Mouse (Mus musculus) hematopoietic multipotent progenitor cell, adult 10-12 weeks (in vitro differentiated cells): ENCODE measurements around the gene Lpin2. TPM values are rescaled to one million over a fixed set of nuclear protein-coding genes. Genes with fewer than 3 reads are reported as not detected.

Source experiments
- polyA plus RNA-seq: library from polyadenylated mRNA; stranded (reverse); fragments of >175 nt; gene quantifications from 2 replicates; pipeline ENCODE4 v1.2.3, GENCODE M21; 2012; ENCODE audit warnings: low replicate concordance

Gene Lpin2
- 8.6 and 12.3 TPM in 2 replicates for polyA plus RNA-seq

DNA sequence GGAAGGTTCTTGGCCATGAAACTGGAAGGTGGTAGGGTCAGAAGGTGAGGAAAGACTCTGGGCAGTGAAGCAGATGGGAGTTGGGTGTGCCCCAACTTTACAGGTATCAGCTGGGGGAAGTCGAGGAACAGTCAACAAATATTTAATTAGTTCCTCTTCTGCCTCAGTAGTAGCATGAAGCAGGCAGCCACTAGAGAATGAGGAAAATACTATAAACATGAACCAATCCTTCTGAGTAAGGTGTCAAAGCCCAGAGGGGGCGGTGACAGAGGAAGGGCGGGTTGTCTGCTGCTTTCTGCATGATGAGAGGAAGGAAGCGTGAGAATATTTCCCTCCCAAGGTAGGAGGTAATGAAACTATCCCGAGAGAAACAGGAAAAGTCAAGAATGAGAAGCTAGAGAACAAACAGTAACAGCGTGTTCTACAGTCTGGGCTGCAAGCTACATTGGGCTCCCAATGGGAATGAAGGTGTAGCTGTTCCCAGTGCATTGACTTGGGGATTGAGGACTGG lies at the start of gene Lpin2:
Lpin2 (plus strand) TSS at position 350 of the 511 bp plus-strand sequence.

Other genes with a start within 250 kb of the Lpin2 start
- gene Myom1, start 179.9 kb upstream of the Lpin2 start, polyA plus RNA-seq, result 0.04 and 1.3 TPM in 2 replicates
- 28.6 and 32.1 TPM in 2 replicates for gene Myl12a, start 179.7 kb upstream of the Lpin2 start, polyA plus RNA-seq
- 62.9 and 228 TPM in 2 replicates for gene Emilin2, start 129.4 kb downstream of the Lpin2 start, polyA plus RNA-seq